Mouse (Mus musculus): ENCODE measurements around the gene Trp53. TPM values are rescaled to one million over a fixed set of nuclear protein-coding genes. Genes with fewer than 3 reads are reported as not detected.
"Not testable (repeated sequence)": the region's sequence is repeated elsewhere in the genome, so short reads cannot be mapped to it uniquely, and the experiment has no call there.

Gene Trp53
- total RNA-seq (2021): 10 to 100 TPM; 63.3 to 64.7 TPM
- long read RNA-seq, experiment 1, transcript Trp53-203 (11 exons, 1,771 nt): major isoform, 55 of 72 reads
- long read RNA-seq, experiment 1, transcript Trp53-206 (11 exons, 1,867 nt): minor isoform, 6 of 72 reads
- long read RNA-seq, experiment 1, partial matches to known transcripts: 4 of 72 reads
- long read RNA-seq, experiment 1, other reads (novel, unspliced or antisense): 7 of 72 reads
- long read RNA-seq, experiment 2, transcript Trp53-203 (11 exons, 1,771 nt): major isoform, 30 of 38 reads
- long read RNA-seq, experiment 2, partial matches to known transcripts: 5 of 38 reads
- long read RNA-seq, experiment 2, other reads (novel, unspliced or antisense): 1 of 38 reads

DNA sequence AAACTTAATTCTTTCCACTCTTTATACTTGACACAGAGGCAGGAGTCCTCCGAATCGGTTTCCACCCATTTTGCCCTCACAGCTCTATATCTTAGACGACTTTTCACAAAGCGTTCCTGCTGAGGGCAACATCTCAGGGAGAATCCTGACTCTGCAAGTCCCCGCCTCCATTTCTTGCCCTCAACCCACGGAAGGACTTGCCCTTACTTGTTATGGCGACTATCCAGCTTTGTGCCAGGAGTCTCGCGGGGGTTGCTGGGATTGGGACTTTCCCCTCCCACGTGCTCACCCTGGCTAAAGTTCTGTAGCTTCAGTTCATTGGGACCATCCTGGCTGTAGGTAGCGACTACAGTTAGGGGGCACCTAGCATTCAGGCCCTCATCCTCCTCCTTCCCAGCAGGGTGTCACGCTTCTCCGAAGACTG, at the start of gene Trp53, which contains the start of gene Wrap53:
Gene Trp53 (plus strand): TSS at position 269 of the 424 bp plus-strand sequence.
Gene Wrap53 (minus strand): TSS at position 165 of the 424 bp plus-strand sequence.
- DNase-seq: peak; percentile 91 to 93

DNA sequence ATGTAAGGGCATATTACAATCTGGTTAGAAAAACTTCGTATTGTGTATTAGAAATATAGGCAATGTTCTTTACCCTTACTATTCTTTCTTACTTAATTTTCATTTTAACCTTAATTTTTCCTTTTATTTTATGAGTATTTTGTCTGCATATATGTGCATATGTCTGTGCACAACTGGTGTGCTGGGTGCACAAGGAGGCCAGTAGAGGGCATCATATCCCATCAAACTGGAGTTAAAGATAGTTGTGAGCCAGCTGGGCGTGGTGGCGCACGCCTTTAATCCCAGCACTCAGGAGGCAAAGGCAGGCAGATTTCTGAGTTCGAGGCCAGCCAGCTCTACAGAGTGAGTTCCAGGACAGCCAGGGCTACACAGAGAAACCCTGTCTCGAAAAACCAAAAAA, 49.4 kb upstream of the Trp53 start:
- DNase-seq: not testable (repeated sequence)

DNA sequence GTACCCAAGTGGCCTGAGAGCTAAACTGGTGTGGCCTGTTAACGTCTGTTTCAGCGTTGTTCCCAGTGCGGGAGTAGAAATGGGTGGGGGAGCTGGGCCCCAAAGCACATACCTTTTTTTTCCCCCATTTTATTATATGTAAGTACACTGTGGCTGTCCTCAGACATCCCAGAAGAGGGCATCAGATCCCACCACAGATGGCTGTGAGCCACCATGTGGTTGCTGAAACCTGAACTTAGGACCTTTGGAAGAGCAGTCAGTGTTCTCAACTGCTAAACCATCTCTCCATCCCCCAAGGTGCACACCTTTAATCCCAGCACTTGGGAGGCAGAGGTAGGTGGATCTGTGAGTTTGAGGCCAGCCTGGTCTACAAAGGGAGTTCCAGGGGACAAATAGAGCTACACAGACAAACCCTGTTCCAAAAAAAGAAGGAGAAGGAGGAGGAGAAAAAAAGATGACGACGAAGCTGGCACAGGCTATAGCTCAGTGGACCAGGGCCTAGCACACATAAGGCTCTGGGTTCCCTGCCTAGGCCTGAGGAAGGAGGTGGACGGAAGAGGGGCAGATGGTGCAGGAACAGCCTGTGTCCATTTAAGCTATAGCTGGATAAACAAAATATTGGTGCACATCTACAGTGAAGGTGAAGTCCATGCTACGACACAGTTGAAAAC, 47.5 kb upstream of the Trp53 start:
- DNase-seq: no peak

DNA sequence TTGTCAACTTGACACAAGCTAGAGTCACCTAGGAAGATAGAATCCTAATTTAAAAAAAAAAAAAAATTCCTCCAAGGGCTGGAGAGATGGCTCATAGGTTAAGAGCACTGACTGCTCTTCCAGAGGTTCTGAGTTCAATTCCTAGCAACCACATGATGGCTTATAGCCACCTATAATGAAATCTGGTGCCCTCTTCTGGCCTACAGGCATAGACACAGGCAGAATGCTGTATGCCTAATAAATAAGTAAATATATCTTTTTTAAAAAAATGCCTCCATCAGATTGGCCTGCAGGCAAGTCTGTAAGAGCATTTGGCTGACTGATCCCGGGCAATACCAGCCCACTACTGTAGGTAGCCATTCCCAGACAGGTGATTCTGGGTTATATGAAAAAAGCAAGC, 45.2 kb upstream of the Trp53 start:
- no peak for DNase-seq

DNA sequence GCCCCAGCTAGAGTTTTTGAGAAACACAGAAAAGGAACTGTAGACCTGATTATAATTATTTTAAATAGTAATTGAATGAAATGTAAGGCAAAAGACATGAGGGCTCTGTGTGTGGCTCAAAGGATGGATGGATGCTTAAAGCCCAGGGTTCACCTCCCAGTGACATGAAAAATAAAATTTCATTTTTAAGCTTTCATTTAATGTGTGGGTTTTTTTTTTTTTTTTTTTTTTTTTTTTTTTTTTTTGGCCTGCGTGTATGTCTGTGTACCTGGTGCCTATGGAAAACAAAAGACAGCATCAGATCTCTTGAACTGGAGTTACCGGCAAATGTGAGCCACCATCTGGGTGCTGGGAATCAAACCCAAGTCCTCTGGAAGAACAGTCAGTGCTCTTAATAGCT, 39.5 kb upstream of the Trp53 start:
- DNase-seq: no peak

DNA sequence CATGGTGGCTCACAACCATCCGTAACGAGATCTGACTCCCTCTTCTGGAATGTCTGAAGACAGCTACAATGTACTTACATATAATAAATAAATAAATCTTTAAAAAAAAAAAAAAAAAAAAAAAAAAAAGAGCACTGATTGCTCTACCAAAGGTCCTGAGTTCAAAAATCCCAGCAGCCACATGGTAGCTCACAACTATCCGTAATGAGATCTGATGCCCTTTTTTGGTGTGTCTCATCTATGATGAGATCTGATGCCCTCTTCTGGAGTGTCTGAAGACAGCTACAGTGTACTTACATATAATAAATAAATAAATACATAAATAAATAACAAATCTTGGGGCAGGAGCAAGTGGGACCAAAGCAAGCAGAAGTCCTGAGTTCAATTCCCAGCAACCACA, 38.4 kb upstream of the Trp53 start:
- DNase-seq: not testable (repeated sequence)

DNA sequence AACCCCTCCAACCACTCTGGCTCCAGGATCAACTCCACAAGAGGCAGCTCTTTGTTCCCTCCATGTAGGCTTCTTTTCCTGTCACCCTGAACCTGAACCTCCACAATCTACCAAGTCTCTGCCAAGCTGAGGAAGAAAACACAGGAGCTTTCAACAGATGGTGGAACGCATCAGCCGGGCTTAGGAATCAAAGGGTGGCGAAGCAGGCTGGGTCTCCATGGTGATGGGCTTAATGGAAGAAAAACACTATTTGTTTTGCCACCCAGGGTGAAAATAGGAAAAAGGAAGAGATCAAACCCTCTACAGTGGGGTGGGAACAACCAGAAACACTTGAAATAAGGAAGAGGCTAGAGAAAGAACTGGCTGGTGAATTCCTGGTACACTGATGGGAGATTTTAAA, 36.6 kb upstream of the Trp53 start:
- DNase-seq: no peak

DNA sequence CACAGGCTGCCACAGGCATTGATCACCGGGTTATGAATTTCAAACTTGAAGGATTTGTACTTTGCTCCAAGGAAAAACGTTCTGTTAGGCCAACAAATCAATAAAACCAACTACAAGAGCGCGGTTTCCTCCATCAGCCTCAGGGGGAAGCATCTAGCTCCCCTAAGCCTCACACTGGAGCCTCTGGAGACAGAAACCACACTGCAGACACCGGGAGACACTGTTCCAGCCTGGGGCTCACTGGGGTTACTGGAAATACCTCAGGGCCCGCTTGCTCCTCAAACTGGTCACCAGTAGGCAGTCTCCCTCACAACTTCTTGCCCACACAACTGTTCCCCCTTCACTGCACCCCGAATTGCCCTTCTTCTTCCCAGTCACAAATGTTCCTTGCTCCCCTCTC, 34.2 kb upstream of the Trp53 start:
- DNase-seq: no peak

DNA sequence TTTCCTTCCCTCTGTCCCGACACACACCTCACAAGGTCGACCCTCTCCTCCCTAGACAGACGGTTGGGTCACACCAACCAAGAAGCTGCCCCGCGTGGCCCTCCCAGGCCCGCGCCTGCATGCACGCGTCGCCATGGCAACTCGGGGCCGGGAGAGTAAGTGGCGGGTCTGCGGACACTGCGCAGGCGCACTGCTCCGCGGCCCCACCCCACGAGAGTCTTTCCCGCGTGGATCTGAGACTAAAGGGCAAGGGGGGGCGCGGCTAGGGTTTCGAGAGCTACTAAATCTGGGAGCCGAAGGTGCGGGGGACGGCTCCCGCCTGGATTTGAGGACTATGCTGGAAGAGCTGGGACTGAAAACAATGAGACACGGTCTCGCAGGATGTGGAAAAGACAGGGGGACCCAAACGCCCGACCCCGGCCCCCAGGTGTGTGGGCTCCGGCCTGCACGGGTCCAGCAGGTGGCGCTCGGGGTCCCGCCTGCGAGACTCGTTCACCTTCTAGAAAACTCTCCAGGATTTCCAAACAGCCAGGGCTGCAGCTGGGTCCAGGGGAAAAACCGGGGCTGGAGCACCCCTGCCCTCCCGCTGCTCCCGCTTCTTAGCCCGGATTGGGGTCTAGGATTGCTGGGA, 33.6 kb upstream of the Trp53 start:
- DNase-seq: peak; percentile 76 to 88

DNA sequence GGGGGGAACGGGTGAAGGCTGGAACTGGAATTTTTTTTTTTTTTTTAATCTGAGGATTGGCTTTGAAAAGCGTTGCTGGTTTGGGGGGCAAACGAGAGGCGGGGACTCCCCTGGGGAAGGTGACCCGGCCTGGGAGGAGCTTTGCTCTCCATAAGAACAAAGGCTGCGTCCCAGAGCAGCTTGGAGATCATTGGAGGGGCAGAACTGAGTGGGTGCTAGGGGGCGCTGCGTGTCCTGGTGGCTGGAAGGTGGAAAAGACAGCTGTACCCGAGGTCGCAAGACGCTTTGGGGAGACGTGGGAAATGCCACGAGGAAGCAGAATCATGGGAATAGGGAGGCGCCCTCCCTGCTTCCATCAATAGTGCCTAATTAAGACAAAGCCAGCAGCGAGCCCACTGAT, 33.1 kb upstream of the Trp53 start:
- peak; percentile 59 to 71 for DNase-seq

DNA sequence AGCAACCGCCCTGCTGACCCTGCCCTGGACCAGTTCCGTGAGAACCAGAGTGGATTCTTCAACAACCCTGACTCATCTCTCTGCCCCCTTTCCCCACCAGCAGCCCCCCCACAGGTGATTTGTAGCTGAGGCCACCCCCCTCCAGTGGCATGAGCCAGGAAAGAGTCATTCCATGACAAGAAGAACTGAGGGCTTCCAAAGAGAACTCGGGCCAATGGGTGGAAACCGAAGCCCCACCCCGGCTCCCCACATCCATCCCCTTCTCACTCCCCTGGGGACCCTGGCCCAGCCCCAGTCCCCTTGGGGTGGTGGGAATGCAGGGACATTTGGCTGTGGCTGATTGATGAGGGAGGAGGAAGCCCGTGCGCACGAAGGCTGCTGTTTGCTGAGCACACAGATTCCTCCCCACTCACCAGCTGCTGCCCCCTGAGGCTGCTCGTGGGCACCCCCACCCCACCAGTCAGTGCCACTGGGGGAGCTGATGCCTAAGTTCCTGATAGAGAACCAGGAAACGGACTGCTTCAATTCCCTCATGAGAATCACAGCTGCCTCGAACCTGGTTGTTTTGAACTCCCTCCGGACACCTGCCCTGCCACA, 31.0 kb upstream of the Trp53 start, which contains the start of gene Dnah2:
Gene Dnah2 (minus strand): TSS at position 51 of the 597 bp plus-strand sequence.
- no peak for DNase-seq

DNA sequence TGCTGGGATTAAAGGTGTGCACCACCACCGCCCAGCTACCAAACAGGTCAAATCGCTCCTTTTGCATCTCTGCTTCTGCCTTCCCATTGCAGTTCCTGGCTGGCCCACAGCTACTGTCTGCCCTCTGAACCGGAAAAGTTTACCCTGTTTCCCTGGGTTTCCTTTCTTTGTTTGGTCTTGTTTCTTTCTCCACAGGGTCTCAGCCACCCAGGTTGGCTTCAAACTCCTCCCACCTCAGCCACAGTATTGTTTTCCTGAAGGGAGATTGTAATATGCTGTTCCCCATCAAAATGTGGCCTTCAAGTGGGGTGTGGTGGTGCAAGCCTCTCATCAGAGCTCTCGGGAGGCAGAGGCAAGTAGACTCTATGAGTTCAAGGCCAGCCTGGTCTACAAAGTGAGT, 28.8 kb upstream of the Trp53 start:
- no peak for DNase-seq

DNA sequence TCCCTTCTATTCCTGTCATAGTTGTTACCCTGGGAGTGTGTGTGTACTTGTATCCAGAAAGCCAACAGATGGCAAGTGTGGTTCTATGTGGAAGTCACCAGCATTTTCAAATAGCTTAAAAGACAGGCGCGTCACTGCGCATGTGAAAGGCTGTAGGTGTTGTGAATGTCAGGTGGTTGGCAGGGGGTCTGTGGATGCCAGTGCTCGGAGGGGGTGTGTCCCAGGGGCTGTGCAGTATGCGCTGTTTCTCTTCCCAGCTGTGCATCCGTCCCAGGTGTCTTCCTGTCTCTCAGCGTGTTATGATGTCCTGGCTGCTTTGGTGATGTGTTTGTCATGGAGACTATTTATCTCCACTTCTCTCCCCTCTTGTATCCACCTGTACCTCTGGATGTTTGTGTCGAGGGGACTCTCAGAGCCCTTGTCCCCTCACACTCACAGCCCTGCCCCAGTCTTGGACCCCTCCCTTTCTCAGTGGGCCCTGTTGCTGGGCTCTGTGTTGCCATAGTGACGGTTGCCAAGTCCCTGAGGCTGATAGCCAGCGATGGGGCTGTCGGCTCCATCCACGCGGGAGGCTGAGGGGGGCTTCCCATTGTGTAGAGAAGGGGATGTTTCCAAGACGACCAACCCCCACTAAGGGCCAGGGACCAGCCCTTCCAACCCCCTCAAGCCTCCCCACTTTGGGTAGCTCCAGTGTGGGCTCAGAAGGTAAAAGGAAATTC, 27.4 kb upstream of the Trp53 start:
- DNase-seq: no peak

DNA sequence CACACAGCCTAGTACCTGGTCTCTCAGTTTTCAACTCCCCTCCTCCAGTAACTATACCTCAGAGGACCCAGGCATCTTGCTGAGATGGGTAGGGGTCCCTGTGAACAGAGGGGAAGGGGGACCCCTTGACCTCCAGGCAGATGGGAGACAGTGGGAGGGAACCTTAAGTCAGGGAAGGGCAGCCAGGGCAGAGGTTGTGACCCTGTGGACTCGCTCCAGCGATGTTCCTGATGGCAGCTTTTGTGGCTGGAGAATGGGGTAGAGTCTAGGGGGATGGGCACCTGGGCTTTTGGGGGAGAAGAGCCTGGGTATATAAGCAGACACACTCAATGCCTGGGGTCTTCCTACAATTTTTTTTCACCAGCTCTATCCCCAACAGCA, 26.8 kb upstream of the Trp53 start:
- DNase-seq: no peak

DNA sequence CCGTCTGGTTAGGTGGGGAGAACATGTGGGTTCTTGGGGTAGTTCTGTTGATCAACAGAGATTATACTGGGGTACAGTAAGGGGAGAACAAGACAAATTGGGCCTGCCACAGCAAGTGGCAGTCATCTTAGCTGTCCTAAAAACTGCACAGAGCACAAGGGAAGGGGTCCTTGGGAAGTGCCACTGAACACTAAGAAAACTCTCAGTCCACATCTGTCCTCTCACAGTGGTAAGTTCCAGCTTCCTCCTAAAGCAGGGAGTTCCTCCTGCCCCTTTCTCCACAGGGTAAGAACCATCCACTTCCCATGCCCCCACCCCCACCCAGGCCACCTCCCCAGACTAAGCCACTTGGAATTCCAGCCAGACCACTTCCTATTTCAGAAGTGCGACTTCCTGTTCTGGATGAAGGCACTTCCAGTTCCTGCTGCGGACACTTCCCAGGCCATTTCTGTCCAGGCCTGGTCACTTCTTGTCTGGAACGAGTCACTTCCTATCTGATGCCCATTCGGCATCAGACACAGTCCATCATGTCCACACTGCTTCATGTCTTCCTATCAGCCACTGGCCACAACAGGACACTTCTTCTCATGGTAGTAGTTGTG, 25.5 kb upstream of the Trp53 start:
- DNase-seq: no peak

DNA sequence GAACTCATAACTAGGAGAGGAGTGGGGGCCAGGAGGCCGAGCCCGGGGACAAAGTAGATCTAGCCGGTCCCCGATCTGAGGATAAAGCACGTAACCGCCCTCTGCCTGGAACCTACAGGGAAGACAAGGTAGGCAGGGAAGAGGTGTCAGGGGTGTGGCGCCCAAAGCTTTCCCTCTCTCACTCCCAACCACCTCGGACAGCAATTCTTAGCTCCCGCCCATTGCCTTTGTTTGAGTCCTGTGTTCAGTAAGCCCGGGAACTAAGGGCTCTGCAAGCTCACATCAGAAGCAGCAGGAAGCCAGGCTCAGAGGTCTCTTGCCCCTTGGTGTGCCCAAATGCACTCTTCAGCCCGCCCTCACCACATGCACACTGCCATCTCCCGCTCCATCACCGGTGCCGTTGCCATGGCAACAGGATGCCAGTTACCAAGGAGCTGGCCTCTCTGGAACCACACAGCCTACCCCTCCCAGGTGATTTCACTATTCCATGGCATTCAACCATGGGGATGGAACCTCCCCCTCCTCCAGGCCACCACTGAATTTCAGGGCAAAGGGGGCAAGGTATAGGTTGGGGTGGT, 22.7 kb upstream of the Trp53 start:
- no peak for DNase-seq

DNA sequence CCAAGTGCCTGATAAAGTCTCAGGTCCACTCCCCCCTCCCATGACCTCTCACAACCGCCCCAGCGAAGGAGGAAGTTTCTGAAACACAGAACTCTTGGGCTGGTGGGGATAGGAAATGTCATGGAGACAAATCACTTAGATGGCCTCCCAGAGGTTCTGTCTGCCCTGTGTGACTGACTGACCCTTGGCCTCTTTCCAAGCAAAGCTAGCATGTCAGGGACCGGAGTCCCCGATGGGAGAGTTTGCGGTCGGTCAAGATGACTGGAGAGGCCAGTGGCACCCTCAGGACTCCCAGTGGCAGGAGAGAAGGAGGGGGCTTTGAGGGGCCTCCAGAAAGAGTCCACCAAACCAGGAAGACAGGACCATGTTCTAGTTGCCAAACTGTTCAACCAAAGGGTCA, 21.4 kb upstream of the Trp53 start:
- DNase-seq: no peak

DNA sequence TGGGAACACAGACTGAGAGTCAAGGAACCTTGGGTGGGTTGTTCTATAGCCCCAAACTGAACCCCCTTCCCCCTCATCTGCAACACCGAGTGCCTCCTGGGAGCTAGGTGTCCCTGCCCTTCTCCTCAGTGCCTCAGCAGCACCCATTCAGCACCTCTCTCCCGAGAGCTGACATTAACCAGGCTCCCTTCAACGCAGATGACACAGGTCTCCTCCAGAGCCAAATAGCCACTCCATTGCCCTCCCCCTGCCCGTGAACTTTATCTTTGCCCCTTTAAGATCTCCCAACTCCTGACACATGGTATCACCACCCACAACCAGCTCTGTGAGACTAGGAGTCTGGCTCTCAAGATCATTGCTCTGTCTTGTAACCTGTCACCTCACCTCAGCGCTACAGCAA, 21.0 kb upstream of the Trp53 start:
- no peak for DNase-seq

DNA sequence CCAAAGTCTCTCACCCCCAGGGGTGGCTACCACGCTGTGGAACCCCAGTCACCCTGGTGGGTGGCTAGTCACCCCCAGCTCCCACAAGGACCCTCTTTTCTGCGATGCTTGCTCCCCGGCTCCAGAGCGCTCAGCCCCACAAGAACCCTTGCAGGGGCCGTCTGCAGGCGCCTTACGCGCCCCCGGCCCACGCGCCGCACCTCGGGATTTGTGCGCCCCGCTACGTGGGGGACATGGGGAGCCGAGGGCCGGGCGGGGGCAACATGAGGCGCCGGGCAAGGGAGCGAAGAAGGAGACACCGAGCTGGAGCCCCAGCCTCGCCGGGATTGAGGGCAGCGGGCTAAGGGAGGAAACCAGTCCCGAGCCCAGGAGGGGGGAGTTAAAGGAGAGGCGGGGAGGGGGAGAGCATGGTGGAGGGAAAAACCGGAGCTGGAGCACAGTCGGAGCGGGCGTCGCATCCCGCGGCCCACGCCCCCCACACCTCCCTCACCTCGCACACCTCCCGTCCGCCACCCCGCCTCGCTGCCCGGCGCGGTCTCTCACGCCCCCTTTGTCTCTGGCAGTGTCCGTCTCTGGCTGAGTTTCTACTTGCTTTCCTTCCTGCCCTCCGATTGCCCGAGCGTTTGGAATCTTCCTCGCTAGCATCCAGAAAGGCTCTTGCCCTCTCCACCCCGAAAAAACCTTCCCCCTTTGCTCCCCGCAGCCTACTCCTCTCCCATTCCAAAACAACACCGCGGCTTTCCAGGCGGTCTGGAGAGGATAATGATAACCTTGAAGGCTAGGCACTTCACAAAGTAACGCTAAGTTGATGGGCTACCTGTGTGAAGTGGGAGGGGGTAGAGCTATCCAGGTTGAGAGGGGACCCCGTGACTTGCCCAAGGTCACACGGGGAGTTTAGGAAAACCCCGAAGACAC, 20.1 kb upstream of the Trp53 start, which contains the start of gene Efnb3:
Gene Efnb3 (minus strand): TSS at position 355 of the 915 bp plus-strand sequence.
- DNase-seq: peak in 1 of 2 experiments; percentile 19

All from adrenal gland, postnatal 36 days (tissue).